Mouse (Mus musculus) layer of hippocampus, adult 11-12 months (tissue): Measurements from ENCODE around the gene Snx29.
"Not testable (repeated sequence)": the region's sequence is repeated elsewhere in the genome, so short reads cannot be mapped to it uniquely, and the experiment has no call there.

ENCODE experiments used
- DNase-seq: peaks from one replicate; pipeline ENCODE4 v3.0.0; 2022; ENCODE audit warnings: low spot score

Snx29 gene

GRCm38 (mm10) chr16:11537663-11538062 lies 215.0 kb downstream of the Snx29 start:
- DNase-seq: no peak

GRCm38 (mm10) chr16:11538191-11538590 lies 215.5 kb downstream of the Snx29 start:
- DNase-seq: no peak

- no peak for DNase-seq
Observed at GRCm38 (mm10) chr16:11540961-11541360, 218.3 kb downstream of the Snx29 start.

GRCm38 (mm10) chr16:11541769-11542168 lies 219.1 kb downstream of the Snx29 start:
- no peak for DNase-seq

GRCm38 (mm10) chr16:11550043-11550725 lies 227.5 kb downstream of the Snx29 start:
- DNase-seq: peak; percentile 35

GRCm38 (mm10) chr16:11561714-11562113 lies 239.0 kb downstream of the Snx29 start:
- DNase-seq: no peak

GRCm38 (mm10) chr16:11563846-11564245 lies 241.1 kb downstream of the Snx29 start:
- no peak for DNase-seq

GRCm38 (mm10) chr16:11565126-11565525 lies 242.4 kb downstream of the Snx29 start:
- no peak for DNase-seq

GRCm38 (mm10) chr16:11567594-11567993 lies 244.9 kb downstream of the Snx29 start:
- no peak for DNase-seq

GRCm38 (mm10) chr16:11568095-11568494 lies 245.4 kb downstream of the Snx29 start:
- peak; percentile 58 for DNase-seq

GRCm38 (mm10) chr16:11568601-11569000 lies 245.9 kb downstream of the Snx29 start:
- DNase-seq: no peak

GRCm38 (mm10) chr16:11569127-11569526 lies 246.4 kb downstream of the Snx29 start:
- no peak for DNase-seq

GRCm38 (mm10) chr16:11570072-11570471 lies 247.4 kb downstream of the Snx29 start:
- no peak for DNase-seq

GRCm38 (mm10) chr16:11574517-11574916 lies 251.8 kb downstream of the Snx29 start:
- no peak for DNase-seq

GRCm38 (mm10) chr16:11575733-11576132 lies 253.0 kb downstream of the Snx29 start:
- not testable (repeated sequence) for DNase-seq

- no peak for DNase-seq
Observed at GRCm38 (mm10) chr16:11577541-11578255, 255.0 kb downstream of the Snx29 start.

GRCm38 (mm10) chr16:11579676-11580098 lies 257.0 kb downstream of the Snx29 start:
- peak; percentile 60 for DNase-seq

- DNase-seq: no peak
Observed at GRCm38 (mm10) chr16:11583941-11584639, 261.4 kb downstream of the Snx29 start.

GRCm38 (mm10) chr16:11588689-11589088 lies 266.0 kb downstream of the Snx29 start:
- no peak for DNase-seq

- no peak for DNase-seq
Observed at GRCm38 (mm10) chr16:11589336-11589735, 266.6 kb downstream of the Snx29 start.

- no peak for DNase-seq
Observed at GRCm38 (mm10) chr16:11589782-11590695, 267.3 kb downstream of the Snx29 start.

GRCm38 (mm10) chr16:11596599-11596998 lies 273.9 kb downstream of the Snx29 start:
- DNase-seq: no peak
